Mouse (Mus musculus) cerebellum, adult 2 months (tissue): ENCODE measurements around the gene Ptpa. TPM values are rescaled to one million over a fixed set of nuclear protein-coding genes. Genes with fewer than 3 reads are reported as not detected.
"Not testable (repeated sequence)": the region's sequence is repeated elsewhere in the genome, so short reads cannot be mapped to it uniquely, and the experiment has no call there.

Experiments
- DNase-seq, 2 experiments: peaks; one replicate each; pipeline ENCODE4 v3.0.0; 2021
- H3K27ac ChIP-seq: fragments of 200-500 bp; 2 replicates; pipeline ENCODE4 v1.5.1; 2012; ENCODE audit warnings: low read length, control low read depth, inconsistent platforms; ENCODE audit not compliant: insufficient read depth
- H3K27me3 ChIP-seq: fragments of 200-500 bp; 2 replicates; pipeline ENCODE4 v1.6.1; 2012; ENCODE audit warnings: inconsistent platforms, mild to moderate bottlenecking, low read length, moderate library complexity; ENCODE audit not compliant: control insufficient read depth, insufficient read depth
- H3K4me1 ChIP-seq: fragments of 200-500 bp; 2 replicates; pipeline ENCODE4 v1.6.1; 2011; ENCODE audit warnings: low read length; ENCODE audit not compliant: control insufficient read depth, insufficient read depth
- H3K4me3 ChIP-seq: fragments of 200-500 bp; replicated peaks from 2 replicates; pipeline ENCODE3; 2011; ENCODE audit warnings: mild to moderate bottlenecking, low read depth, low read length, control low read depth; ENCODE audit not compliant: insufficient read depth
- CTCF ChIP-seq: fragments of 200-500 bp; IDR thresholded peaks from 2 replicates; pipeline ENCODE4 v1.5.1; 2011; ENCODE audit warnings: low read depth, mild to moderate bottlenecking, control low read depth, low read length, moderate library complexity, borderline replicate concordance; ENCODE audit not compliant: insufficient read depth
- POLR2A ChIP-seq: fragments of 200-500 bp; IDR thresholded peaks from 2 replicates; pipeline ENCODE4 v1.6.1; 2011; ENCODE audit warnings: low read length, control low read depth, borderline replicate concordance; ENCODE audit not compliant: insufficient read depth
- WGBS: fragments of 180-500 bp; shearing (Covaris S2); methylation state at CpG from one replicate; pipeline ENCODE4 v1.1.7; 2018; 5-methylcytosine and 5-hydroxymethylcytosine counted together
- polyA plus RNA-seq: library from polyadenylated mRNA; depleted of rRNA; stranded (reverse); fragments of >200 nt; gene quantifications from 2 replicates; pipeline ENCODE4 v1.2.3, GENCODE M21; 2012

Ptpa gene
- polyA plus RNA-seq, 1 experiment: 207 TPM

DNA sequence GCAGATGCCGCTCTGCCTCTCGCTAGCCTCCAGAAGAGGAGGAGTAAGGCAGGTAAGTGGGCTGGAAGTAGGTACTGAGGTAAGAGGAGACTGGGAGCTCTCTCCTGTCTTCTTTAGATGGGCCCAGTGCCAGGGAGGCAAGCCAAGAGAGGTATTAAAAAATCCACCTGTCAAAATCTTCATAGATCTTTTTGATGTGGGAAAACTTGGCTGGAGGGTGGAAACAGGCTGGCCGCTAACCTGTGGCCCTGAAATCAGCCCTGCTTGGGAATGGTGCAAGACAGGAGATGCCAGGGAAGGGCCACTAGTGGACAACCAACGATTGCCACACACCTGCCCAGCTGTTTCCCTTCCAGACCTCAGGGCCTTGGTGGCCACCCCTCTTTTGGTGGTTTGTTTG, 1.7 kb upstream of the Ptpa start:
- H3K4me3 ChIP-seq: peak overlapping the region; percentile 68
- H3K4me1 ChIP-seq: peaks cover 14% of the 10 kb centered on the region
- peak overlapping the region; percentile 85; the same call in 1 of the 2 replicates for H3K27ac ChIP-seq

DNA sequence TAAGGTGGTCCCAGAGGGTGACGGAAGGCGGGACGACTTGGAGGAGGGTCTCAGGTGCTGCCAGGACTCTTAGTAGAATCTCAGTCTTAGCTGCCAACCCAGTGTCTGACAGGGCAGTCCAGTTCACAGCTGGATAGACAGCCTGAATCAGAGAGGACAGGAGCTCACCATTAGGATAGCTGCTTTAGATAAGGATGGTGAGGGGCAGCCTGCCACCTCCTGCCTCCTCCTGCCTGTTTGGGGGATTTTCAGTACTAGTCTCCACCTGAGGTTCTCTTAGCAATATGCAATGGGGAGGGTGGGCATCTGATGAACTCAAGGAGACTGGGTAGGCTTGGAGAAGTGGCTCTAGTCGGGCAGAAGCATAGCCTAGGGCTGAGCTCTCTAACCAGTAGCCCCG, 1.2 kb upstream of the Ptpa start:
- TF ChIP-seq POLR2A: no peak
- TF ChIP-seq CTCF: no peak
- DNase-seq: peak in 1 of 2 experiments; percentile 53
- H3K27ac ChIP-seq: peak overlapping the region; percentile 85
- WGBS: 44% methylated on average over 5 of the region's 5 CpGs
- H3K4me3 ChIP-seq: peak overlapping the region; percentile 68
- peaks cover 14% of the 10 kb centered on the region for H3K4me1 ChIP-seq
- no peaks in the 10 kb centered on the region for H3K27me3 ChIP-seq

More for the DNA sequence above, 1.7 kb upstream of the Ptpa start:
- no peaks in the 10 kb centered on the region for H3K27me3 ChIP-seq
- TF ChIP-seq CTCF (no peak), POLR2A (no peak)
- peak in 1 of 2 experiments; percentile 61 for DNase-seq
- 21% methylated on average over 4 of the region's 4 CpGs for WGBS

DNA sequence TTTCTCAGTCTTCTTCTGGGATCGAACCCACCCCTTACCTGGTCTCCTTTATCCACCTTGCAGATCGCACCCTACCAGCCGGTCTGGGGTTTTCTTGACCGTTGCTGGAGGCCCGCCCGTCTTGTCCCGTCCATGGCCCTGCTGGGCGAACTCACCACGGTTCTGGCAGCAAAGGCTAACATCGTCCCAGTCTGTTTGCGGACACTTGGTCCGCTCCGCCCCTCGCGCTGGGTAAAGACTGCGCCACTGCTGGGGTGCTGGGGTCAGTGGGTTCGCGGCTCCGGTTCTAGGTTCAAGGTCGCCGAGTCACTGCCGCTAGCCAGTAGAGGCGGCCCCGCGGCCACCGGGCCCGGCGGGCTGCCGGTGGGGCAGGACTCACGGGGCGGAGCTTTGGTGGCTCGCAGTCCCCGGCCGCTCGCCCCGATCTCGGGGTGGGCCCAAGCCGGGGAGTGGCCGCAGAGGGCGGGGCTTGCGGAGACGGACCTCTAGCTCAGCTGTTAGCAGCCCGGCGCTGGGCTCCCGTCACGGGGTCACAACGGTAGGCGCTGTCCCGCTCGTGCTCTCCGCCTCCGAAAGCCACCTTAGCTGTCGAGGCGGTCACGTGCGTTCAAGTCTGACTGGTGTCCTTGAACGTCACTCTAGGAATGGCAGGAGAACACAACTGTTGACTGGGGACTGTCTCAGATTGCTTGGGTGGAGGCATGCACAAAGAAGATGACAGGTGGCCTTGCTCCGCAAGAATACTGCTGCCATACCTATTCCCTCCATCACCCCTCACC, 493 bp upstream of the Ptpa start, which contains the start of gene Crat:
Crat (minus strand) TSS at position 657 of the 779 bp plus-strand sequence.
- WGBS: 1% methylated on average over 58 of the region's 58 CpGs
- TF ChIP-seq POLR2A (peak; percentile 81; the same call in 1 of the 2 replicates), CTCF (no peak)
- Histone ChIP-seq H3K27me3 (no peaks in the 10 kb centered on the region), H3K27ac (peak within 1 kb of the TSS; percentile 85), H3K4me3 (peak within 1 kb of the TSS; percentile 68), H3K4me1 (peaks cover 14% of the 10 kb centered on the region)
- DNase-seq: peak; percentile 94 to 96

DNA sequence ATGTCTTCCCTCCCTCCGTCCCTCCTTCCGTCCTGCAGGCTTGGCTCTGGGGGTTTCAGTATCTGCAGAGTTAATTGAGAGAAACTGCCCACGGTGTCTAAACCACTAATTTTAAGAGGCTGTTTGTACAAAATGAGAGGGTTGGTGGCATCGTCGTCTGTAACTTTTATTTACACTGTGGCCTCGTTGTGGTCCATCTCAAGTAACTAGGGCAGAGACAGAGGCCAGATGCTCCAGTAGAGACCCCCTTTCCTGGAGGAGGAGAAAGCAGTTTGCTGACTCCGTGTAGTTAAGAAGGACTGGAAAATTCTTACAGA, 768 bp downstream of the Ptpa start:
- H3K27ac ChIP-seq: peak overlapping the region; percentile 85
- TF ChIP-seq POLR2A: no peak
- TF ChIP-seq CTCF: no peak
- H3K27me3 ChIP-seq: no peaks in the 10 kb centered on the region
- H3K4me3 ChIP-seq: peak overlapping the region; percentile 68
- peaks cover 14% of the 10 kb centered on the region for H3K4me1 ChIP-seq
- DNase-seq: no peak
- under 1% methylated on average over 7 of the region's 7 CpGs for WGBS

DNA sequence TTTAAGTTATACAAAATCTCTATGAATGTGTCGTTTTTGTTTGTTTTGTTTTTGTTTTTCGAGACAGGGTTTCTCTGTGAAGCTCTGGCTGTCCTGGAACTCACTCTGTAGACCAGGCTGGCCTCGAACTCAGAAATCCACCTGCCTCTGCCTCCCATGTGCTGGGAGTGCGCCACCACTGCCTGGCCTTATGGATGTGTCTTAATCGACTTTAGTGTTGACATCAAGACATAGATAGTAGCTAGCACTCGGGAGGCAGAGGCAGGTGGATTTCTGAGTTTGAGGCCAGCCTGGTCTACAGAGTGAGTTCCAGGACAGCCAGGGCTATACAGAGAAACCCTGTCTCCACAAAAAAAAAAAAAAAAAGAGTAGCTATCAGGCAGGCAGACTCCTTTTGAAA, 1.3 kb downstream of the Ptpa start:
- not testable (repeated sequence) for H3K27me3 ChIP-seq, H3K27ac ChIP-seq, H3K4me3 ChIP-seq, DNase-seq
- 64% methylated on average over 6 of the region's 6 CpGs for WGBS
- peaks cover 14% of the 10 kb centered on the region for H3K4me1 ChIP-seq

DNA sequence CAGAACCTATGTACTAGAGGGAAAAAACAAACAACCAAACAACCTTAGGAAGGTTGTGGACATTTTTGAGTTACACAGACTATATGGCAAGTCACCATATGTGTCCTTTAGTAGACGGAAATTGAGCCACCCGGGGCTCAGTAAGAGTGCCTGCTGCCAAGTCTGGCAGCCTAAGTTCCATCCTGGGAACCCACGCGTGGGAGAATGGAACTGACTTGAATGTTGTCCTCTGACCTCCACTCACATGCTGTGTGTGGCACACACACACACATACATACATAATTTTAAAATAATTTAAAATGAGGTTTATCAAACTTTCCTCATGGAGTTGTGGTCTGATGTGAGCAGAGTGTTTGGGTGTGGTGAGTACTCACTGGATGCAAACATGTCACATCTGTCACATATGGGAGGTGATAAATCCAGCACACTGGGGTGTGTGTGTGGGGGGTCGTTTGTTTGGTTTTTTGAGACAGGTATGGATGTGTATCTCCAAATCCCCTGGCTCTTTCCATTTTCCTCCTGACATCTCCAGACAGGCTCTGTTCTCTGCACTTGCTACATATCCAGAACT, 1.8 kb downstream of the Ptpa start:
- Histone ChIP-seq H3K4me1 (peaks cover 14% of the 10 kb centered on the region), H3K27ac (no peak overlapping the region; the same call in 1 of the 2 replicates)
- 17% methylated on average over 5 of the region's 5 CpGs for WGBS

DNA sequence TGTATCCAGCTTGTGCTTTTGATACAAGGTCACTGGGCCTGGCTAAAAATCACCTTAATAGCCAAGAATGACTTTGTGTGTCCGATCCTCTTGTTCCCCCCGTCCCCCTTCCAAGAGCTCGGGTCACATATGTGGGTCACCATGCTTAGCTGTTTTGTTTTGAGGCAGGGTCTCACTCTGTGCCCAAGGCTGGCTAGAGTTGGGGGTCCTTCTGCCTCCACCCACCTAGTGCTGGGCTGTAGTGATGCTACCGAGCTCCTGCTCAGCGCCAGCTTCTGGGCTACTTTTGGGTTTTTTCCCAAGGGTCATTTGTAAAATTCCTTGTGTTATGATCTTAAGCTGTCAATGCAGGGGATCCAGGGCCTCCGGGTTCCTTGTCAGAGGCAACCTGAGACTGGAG, 2.4 kb downstream of the Ptpa start:
- no peak overlapping the region for H3K4me3 ChIP-seq
- no peak for DNase-seq
- WGBS: 55% methylated on average over 6 of the region's 6 CpGs
- TF ChIP-seq POLR2A (no peak), CTCF (no peak)
- H3K27me3 ChIP-seq: no peaks in the 10 kb centered on the region
- peaks cover 10% of the 10 kb centered on the region for H3K4me1 ChIP-seq
- H3K27ac ChIP-seq: peak overlapping the region; percentile 38

More for the DNA sequence above, 1.8 kb downstream of the Ptpa start:
- Histone ChIP-seq H3K4me3 (no peak overlapping the region), H3K27me3 (no peaks in the 10 kb centered on the region)
- DNase-seq: no peak
- TF ChIP-seq POLR2A (no peak), CTCF (no peak)

DNA sequence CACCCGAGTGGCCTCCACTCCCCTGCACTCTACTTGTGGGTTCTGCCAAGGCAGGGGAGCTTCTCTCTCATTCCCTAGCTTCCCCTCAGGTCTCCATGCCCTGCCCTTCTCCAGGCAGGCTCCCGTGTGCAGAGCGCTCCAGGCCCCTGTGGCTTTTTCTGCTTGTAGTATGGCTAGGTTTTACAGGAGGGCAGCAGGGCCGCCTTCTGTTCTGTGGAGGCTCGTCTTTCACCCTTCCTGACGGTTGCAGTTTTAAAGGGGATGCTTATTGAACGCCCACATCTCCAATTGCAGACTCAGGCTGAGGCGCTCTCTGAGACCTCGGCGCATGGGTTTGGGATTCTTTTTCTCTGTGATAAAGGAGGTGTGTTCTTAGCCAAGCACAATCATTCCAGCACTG, 3.3 kb downstream of the Ptpa start:
- TF ChIP-seq POLR2A (no peak), CTCF (no peak)
- H3K4me3 ChIP-seq: peak overlapping the region; percentile 24
- no peaks in the 10 kb centered on the region for H3K27me3 ChIP-seq
- peak in 1 of 2 experiments; percentile 42 for DNase-seq
- peaks cover 10% of the 10 kb centered on the region for H3K4me1 ChIP-seq
- H3K27ac ChIP-seq: peak overlapping the region; percentile 38
- WGBS: 15% methylated on average over 10 of the region's 10 CpGs
